Mouse (Mus musculus): ENCODE measurements around the gene Olfr148.

The Olfr148 gene

DNA sequence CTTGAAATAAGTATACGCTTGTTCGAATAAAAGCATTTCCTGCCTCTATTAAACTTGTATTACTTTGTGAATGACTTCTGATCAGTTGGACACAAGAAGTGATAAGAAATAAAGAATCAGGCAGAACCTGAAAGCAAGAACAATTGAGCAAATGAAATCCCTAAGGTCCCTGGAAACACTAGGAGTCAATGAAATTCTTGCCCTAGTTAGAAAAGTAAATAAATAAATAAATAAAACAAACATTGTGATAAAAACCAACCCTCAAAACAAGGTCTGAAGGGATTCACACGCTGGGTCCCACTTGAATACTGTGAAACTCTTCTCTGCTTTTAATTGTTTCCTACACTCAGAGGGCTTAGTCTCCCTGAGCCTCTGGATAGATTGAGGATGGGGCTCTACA lies at the start of gene Olfr148:
Gene Olfr148 (plus strand): TSS at position 301 of the 400 bp plus-strand sequence.
- DNase-seq (ENCODE audit: low spot score in 2 of 2), result no peak

DNA sequence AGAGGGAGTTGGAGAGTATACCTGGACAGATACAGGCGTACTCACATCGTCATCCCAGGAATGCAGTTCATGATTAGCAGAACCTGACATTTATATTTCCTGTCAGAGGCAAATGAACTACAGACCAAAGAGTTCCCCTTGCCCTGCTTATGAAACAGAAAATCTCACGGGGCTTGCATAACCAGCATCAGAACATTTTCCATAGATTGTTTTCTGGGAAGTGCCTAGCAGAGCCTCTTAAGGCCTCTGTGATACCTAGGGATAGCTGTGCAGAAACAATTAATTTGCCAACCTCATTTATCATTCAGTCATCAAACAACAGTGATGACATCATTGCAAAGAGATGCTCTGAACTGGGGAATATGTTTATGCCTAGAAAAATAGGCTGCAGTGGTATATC lies 35.0 kb upstream of the Olfr148 start, which contains the start of gene Olfr959:
Gene Olfr959 (minus strand): TSS at position 101 of the 400 bp plus-strand sequence.
- no peak for DNase-seq (ENCODE audit: low spot score in 2 of 2)

DNA sequence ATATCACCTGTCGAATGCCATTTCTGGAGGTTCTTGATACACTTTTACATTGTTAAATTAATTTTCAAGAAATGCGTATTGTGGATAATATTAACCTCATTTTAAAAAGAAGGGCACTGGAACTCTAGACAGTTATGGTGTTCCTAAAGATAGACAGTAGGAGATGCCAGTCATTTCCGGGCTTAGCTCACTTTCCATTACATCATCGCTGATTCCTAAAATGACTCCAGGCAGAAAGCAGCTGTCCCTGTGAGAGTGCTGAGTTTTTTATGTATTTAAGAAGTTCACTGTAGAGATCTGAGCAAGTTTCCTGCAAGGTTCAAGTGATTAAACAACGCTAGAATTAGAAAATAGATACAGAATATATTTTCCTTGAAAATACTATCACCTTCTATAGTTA lies 33.4 kb upstream of the Olfr148 start:
- no peak for DNase-seq (ENCODE audit: low spot score in 2 of 2)

DNA sequence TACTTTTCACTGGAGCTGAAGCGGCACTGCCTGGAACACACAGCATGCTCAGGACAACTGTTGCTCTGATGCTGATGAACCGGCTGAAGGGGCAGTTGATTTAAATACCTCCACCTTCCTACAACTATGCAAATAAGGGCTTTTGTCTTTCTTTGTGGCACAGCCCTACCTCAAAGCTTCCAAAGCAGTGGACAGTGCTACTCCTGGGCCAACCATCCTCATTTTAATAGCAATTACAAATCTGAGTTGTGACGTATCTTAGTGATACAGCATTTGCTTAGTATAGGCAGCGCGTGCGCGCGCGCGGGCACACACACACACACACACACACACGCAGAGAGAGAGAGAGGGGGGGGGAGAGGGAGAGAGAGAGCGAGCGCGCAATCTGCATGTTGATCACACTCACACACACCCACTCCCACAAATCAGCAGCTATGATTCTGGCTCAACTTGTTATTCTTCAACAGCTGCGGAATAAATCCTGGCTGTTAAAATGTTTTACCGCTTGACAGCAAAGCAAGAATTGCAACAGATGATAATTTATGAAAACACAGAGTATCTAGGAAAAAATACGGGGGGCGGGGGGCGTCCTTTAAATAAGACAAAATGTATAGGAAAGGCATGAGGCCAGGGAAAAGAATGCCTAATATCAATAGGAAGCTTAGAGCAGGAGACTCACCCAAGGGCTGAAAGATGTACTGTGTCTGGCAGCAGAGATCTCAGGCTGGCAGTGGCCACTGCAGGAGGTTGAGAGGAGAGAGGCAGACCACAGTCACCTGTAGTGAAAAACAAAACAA lies 7.7 kb upstream of the Olfr148 start:
- DNase-seq (ENCODE audit: low spot score in 2 of 2), result no peak

DNA sequence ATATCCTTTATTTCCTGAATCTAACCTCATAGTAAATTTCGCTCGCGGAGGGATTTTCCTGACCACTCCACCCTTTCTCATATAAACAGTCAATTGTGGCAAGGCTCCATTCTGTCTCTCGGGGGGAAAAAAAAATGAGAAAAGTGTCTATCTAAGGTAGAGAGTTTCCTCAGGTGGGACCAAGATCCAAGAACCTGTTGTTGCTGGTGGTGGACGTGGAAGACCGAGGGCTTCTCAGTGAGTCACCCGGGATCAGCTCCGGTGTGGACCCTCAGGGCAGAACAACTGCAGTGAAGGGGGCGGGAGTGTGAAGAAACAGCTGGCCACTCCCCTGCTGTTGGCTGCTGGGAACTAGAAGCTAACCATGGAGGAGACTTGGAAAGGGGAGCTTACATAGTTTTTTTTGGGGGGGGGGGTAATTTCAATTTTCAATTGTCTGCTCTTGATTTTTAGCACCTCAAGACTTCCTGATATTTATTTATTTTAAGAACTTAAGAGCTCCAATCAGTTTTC lies 7.1 kb upstream of the Olfr148 start:
- DNase-seq (ENCODE audit: low spot score in 2 of 2), result no peak

DNA sequence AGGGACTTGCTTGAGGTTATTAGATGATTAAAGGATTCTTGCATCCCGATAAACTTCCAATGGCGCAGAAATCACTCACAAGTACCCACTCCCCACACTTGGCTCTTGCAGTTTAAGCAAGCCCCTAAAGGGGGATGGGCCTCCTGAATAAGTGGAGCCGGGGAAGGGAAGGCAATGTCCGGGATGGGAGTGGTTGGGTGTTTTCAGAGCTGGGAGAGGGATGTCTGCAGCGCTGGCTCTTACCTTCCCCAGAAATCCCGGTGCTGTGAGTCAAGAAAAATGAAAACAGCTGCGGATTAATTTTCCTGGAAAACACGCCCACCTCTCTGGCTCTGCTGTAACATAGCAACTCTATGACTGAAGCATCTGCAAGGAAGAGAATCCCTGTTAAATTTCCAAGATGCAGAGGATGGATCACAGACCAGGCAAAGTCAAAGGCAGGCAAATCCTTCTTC lies 6.4 kb upstream of the Olfr148 start, which contains the start of gene AW551984:
Gene AW551984 (minus strand): TSS at position 405 of the 455 bp plus-strand sequence.
- no peak for DNase-seq (ENCODE audit: low spot score in 2 of 2)

DNA sequence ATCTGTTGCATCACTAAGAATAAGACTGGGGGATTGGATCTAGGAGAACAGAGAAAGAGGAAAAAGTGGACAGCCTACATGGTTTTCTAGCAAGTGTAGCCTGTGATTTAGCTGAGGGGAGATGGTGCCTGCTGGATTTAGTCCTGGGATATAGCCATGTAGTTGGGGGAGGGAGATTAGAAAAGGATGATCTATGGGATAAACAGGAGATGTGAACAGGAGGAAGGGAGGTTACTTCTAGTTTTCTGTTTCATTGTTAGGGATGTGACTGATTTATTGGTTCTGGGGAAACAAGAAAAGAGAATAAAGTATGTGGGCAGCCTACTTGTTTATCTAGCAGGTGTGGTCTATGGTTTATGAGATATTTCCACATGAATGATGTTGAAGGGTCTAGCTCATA lies 2.0 kb upstream of the Olfr148 start:
- no peak for DNase-seq (ENCODE audit: low spot score in 2 of 2)

DNA sequence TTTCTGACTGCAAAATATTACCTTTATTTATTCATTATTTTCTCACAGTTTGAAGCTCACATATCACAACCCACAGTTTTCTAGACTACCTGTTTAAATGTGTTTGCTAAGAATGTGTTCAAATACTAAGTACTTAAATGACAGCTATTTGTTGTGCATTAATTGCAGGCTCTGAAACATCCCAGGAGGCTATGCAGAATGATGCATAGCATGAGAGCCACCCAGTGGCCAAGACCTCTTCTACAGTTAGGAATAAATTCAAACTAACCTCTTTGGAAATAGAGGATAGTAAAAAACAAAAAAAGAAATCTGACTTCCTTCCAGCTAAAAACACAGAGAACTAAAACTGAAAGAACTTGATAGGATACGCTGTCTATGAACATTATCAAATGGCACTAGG lies 1.5 kb downstream of the Olfr148 start:
- DNase-seq (ENCODE audit: low spot score in 2 of 2), result no peak

DNA sequence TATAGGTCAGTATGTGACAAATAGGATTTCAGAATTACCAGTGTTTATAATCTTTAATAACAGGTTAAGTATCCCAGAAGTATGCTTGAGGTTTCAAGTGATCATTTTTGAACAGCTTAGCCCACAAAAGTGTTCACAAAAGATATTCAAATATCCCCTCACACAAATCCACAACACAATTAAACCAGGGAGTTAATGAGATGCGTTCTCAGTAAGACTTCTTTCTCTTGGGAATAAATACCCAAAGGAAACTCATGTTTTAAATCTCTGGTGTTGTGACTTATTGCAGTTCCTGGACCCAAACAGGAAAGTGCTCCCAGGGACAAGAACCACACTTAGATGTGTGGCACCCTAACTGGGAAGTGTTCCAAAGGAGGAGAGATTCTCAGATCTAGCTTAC lies 10.6 kb downstream of the Olfr148 start, which contains the start of gene Olfr960:
Gene Olfr960 (plus strand): TSS at position 301 of the 400 bp plus-strand sequence.
- DNase-seq (ENCODE audit: low spot score in 2 of 2), result no peak

DNA sequence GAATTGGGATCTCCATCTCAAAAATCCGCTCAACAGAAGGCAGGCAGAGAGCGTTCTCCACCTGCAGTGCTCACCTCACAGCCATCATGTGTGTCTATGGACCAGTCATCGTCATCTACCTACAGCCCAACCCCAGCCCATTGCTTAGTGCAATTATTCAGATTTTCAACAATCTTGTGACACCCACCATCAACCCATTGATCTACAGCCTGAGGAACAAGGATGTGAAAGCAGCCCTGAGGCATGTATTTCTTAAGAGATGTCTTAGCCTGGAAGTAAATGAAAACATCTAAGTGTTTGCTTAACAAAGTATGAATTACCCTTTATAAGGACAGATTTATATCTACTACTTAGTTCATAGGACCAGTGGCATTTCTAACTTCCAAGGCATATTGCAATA lies 13.3 kb downstream of the Olfr148 start:
- no peak for DNase-seq (ENCODE audit: low spot score in 2 of 2)

DNA sequence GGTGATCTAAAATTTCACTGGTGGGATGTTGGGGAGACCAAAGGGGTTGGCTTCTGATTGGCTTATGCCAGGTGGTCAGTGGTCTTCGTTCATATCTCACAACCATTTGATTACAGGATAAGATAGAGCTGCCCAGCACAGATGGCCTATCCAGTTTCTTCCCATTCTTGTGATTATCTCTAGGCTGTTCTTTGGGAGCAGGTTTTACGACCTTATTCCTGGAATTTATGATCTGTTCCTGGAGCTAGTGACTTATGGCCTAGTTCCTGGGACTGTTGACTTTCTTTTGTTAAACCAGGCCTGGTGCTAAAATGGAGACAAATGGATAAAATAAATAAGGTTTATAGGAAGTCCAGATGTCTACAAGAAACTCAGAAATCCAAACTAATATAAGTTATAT lies 14.3 kb downstream of the Olfr148 start:
- DNase-seq (ENCODE audit: low spot score in 2 of 2), result no peak

DNA sequence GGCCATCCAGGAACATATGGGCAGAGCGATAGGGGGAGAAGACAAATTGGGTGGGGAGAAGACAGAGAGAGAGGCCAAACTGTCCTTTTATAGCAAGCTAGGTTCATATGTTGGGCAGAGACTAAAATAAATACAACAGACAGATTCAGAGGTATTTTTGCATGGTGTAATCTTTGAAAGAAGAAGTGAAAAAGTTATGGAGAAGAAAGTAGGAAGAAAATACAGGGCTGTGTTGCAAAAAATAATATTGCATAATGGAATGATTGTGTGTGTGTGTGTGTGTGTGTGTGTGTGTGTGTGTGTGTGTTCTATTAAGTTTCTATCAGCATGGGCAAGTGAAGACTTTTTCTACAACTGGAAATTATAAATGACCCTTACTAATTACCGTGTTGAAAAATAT lies 18.6 kb downstream of the Olfr148 start:
- no peak for DNase-seq (ENCODE audit: low spot score in 2 of 2)

DNA sequence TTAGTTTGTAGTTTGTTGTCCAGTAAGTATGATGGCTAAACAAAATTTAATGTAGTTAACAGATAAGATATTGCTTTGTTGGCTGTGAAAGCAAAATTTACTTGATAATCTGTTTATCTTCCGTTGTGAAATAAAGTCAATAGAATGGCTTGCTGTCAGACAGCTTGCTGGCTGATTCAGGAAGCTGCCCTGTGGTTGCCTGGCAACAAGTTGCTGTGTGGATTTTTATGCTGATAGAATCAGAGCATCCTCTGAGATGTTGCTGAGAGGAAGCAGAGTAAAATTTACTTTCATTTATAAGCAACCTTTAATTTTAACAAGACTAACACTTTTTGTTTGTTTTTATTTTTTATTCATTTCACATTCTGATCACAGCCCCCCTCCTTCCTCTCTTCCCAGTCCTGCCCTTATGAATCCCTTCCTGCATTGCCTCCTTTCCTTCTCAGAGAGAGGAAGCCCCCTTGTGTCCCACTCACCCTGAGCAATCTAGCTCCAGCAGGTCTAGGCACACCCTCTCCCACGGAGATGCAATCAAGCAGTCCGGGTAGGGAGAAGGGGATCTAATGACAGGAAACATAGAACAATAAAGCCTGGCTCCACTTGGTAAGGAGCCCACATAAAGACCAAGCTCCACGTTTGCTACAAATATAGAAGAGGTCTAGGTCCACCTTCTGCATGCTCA lies 23.6 kb downstream of the Olfr148 start:
- DNase-seq (ENCODE audit: low spot score in 2 of 2), result no peak

DNA sequence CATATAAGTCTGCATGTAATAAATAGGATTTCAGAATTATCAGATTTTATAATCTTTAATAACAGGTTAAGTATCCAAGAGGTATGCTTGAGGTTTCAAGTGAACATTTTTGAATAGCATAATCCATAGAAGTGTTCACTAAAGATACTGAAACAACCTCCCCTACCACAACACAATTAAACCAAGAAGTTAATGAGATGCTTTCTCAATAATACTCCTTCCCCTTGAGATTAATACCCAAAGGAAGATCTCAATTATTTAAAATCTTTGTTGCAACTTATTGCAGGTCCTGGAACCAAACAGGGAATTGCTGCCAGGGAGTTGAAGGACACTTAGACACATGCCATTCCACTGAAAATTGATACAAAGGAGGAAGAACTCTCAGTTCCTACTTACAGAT lies 34.3 kb downstream of the Olfr148 start, which contains the start of gene Olfr961:
Gene Olfr961 (plus strand): TSS at position 301 of the 400 bp plus-strand sequence.
- DNase-seq (ENCODE audit: low spot score in 2 of 2), result no peak

DNA sequence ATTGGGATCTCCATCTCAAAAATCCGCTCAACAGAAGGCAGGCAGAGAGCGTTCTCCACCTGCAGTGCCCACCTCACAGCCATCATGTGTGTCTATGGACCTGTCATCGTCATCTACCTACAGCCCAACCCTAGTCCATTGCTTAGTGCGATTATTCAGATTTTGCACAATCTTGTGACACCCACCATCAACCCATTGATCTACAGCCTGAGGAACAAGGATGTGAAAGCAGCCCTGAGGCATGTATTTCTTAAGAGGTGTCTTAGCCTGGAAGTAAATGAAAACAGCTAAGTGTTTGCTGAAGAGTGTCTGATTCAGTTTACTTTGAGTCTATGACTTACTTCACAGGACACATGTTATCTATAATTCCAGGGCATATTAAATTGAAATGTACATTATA lies 36.9 kb downstream of the Olfr148 start:
- no peak for DNase-seq (ENCODE audit: low spot score in 2 of 2)

DNA sequence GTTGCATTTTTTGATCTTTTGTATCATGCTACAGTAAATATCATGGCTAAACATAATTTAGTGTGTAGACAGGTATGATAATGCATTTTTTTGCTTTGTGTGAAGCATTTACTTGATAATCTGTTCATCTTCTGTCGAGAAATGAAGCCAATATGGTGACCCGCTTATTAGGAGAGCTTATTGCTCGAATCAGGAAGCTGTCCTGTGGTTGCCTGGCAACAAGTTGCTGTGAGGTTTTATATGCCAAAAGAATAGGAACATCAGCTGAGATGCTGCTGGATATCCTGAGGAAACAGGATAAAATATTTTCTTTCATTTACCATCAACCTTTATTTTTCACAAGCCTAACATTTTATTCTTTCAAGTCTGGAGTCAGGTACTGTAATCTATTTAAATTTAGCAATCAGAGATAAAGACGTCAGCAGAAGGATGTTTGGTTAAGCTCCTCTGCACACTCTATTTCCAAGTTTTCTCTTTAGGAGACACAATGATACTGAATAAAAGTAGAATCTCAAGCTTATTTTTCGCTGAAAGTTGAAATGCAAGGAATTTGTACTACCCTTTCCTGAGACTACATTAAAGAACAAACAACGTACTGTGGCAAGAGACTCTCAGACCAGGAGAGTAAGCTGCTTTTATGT lies 44.4 kb downstream of the Olfr148 start:
- no peak for DNase-seq (ENCODE audit: low spot score in 2 of 2)

All from spleen, postnatal 10 days (tissue).